Mouse (Mus musculus): ENCODE measurements around the gene Cdc42bpg. TPM values are rescaled to one million over a fixed set of nuclear protein-coding genes. Genes with fewer than 3 reads are reported as not detected.

Cdc42bpg gene
- polyA plus RNA-seq, 1 experiment from 2014 or later = 1.1 TPM

DNA sequence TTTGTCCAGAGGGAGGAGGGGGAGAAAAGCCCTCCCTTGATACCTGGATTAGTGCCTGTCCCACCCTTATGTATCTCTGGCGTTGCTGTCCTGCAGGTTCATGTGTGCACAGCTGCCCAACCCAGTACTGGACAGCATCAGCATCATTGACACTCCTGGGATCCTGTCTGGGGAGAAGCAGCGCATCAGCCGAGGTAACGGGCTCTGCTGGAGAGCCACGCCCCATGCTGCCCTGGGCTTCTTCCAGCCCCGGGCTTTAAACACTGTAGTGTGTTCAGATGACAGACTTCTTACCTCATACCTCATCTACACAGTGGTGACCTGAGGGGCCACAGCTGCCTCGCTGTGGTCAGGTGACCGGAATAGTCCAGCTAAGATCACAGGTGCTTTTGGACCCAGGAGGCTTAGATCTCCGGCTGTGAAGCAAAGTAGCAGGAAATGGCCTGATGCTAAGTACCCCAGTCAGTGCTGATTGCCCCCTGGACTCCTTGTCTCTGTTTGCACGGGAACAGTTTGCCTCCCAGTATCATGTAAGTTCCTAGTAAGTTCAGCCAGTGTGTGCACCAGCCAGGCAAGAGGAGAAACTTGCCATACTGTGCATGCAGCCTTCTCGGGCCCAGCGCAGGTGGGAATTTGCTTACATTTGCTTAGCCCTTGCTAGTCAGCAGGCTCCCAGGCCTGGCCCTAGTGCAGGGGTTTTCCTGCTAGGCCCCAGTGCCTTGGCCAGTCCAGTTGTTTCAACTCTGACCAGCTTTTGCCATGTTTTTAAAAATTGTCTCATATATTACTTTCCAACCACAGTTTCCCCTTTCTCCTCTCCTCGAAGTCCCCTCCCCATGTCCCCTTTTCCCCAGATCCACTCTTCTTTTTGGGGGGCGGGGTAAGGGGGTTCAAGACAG, 24.9 kb upstream of the Cdc42bpg start:
- Histone ChIP-seq H3K36me3 (ENCODE audit: control insufficient read depth, insufficient read depth, low read length) (peaks cover 21% of the 10 kb centered on the region), H3K27me3 (ENCODE audit: control insufficient read depth, insufficient read depth, low read depth, low read length) (no peaks in the 10 kb centered on the region), H3K27ac (ENCODE audit: low read length) (no peak overlapping the region), H3K9ac (ENCODE audit: low read length) (no peak overlapping the region), H3K9me3 (ENCODE audit: control insufficient read depth, low read length) (no peaks in the 10 kb centered on the region), H3K4me1 (replicated peaks; ENCODE audit: control insufficient read depth, insufficient read depth, low read length) (peaks cover 33% of the 10 kb centered on the region), H3K4me2 (ENCODE audit: low read depth, low read length) (no peak overlapping the region), H3K4me3 (ENCODE audit: low read length) (no peak overlapping the region)
- WGBS = 72% methylated on average over 14 of the region's 14 CpGs
- ATAC-seq (ENCODE audit: low read depth) = no peak

DNA sequence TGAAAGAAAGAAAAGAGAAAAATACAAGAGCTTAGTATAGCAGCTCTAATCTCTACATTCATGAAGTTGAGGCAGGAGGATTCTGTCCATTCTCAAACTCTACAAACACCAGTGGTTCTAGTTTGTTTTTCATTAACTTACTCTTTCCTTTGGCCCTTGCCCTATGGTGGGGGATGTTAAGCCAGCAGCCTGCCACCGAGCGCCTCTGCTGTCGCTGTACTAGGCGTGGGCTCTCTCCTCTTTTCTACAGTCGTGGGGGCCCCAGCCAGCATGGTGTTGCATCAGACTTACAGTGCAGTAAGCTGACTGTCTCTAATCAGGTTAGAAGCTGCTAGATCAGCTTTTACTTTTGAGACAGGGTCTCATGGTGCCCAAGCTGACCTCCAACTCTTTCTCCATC, 23.3 kb upstream of the Cdc42bpg start:
- WGBS = 71% methylated on average over 5 of the region's 5 CpGs
- Histone ChIP-seq H3K4me3 (ENCODE audit: low read length) (no peak overlapping the region), H3K36me3 (ENCODE audit: control insufficient read depth, insufficient read depth, low read length) (peaks cover 21% of the 10 kb centered on the region), H3K27me3 (ENCODE audit: control insufficient read depth, insufficient read depth, low read depth, low read length) (no peaks in the 10 kb centered on the region), H3K4me2 (ENCODE audit: low read depth, low read length) (no peak overlapping the region), H3K27ac (ENCODE audit: low read length) (no peak overlapping the region), H3K9me3 (ENCODE audit: control insufficient read depth, low read length) (no peaks in the 10 kb centered on the region), H3K9ac (ENCODE audit: low read length) (peak overlapping the region; percentile 4; the same call in 1 of the 2 replicates), H3K4me1 (replicated peaks; ENCODE audit: control insufficient read depth, insufficient read depth, low read length) (peaks cover 37% of the 10 kb centered on the region)
- ATAC-seq (ENCODE audit: low read depth) = no peak

DNA sequence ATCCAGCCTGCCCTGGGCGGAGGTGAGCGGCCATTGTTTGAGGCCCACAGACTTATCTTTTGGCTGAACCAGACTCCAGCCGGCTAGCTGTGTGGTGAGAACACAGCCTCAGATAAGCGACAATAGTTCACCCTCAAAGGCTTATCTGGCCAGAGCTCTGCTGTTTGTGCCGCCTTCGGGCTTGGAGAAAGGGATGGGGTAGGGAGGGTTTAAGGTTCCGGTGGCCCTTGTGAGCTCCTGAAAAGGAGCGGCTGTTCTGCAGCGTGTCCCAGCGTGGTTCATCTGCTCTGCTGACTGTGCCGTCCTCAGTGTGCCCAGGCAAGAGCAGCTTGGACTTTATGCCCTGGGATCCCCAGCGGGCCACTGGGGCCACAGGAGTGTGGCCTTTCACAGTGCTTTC, 21.8 kb upstream of the Cdc42bpg start:
- H3K27ac ChIP-seq (ENCODE audit: low read length) = no peak overlapping the region
- peaks cover 24% of the 10 kb centered on the region for H3K4me1 ChIP-seq (replicated peaks; ENCODE audit: control insufficient read depth, insufficient read depth, low read length)
- peaks cover 21% of the 10 kb centered on the region for H3K36me3 ChIP-seq (ENCODE audit: control insufficient read depth, insufficient read depth, low read length)
- no peak overlapping the region for H3K4me2 ChIP-seq (ENCODE audit: low read depth, low read length)
- H3K27me3 ChIP-seq (ENCODE audit: control insufficient read depth, insufficient read depth, low read depth, low read length) = no peaks in the 10 kb centered on the region
- no peak for ATAC-seq (ENCODE audit: low read depth)
- no peak overlapping the region for H3K9ac ChIP-seq (ENCODE audit: low read length)
- no peaks in the 10 kb centered on the region for H3K9me3 ChIP-seq (ENCODE audit: control insufficient read depth, low read length)
- H3K4me3 ChIP-seq (ENCODE audit: low read length) = no peak overlapping the region
- 72% methylated on average over 12 of the region's 12 CpGs for WGBS

DNA sequence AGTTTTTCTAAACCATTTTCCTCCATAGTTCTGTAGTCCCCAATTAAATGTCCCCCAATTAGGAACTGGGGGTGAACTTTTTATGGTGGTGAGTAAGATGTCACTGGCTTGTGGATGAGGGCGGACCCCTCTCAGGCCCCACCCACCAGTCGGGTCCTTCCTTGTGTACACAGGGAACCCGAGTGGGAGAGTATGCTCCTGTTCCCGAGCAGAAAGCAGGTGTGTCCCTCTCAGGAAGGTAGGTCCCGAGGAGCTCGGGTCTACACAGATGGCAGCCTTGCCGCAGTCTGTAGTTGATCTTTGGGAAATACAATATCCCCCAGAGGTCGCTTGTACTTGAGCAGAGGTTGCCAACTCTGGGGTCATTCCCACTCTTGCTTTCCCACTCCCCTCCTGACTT, 21.0 kb upstream of the Cdc42bpg start:
- Histone ChIP-seq H3K9ac (ENCODE audit: low read length) (no peak overlapping the region), H3K4me3 (ENCODE audit: low read length) (no peak overlapping the region), H3K27ac (ENCODE audit: low read length) (peak overlapping the region; percentile 64), H3K27me3 (ENCODE audit: control insufficient read depth, insufficient read depth, low read depth, low read length) (no peaks in the 10 kb centered on the region), H3K36me3 (ENCODE audit: control insufficient read depth, insufficient read depth, low read length) (peaks cover 18% of the 10 kb centered on the region), H3K4me1 (replicated peaks; ENCODE audit: control insufficient read depth, insufficient read depth, low read length) (peaks cover 17% of the 10 kb centered on the region), H3K9me3 (ENCODE audit: control insufficient read depth, low read length) (no peaks in the 10 kb centered on the region), H3K4me2 (ENCODE audit: low read depth, low read length) (no peak overlapping the region)
- 51% methylated on average over 8 of the region's 8 CpGs for WGBS
- ATAC-seq (ENCODE audit: low read depth) = no peak

DNA sequence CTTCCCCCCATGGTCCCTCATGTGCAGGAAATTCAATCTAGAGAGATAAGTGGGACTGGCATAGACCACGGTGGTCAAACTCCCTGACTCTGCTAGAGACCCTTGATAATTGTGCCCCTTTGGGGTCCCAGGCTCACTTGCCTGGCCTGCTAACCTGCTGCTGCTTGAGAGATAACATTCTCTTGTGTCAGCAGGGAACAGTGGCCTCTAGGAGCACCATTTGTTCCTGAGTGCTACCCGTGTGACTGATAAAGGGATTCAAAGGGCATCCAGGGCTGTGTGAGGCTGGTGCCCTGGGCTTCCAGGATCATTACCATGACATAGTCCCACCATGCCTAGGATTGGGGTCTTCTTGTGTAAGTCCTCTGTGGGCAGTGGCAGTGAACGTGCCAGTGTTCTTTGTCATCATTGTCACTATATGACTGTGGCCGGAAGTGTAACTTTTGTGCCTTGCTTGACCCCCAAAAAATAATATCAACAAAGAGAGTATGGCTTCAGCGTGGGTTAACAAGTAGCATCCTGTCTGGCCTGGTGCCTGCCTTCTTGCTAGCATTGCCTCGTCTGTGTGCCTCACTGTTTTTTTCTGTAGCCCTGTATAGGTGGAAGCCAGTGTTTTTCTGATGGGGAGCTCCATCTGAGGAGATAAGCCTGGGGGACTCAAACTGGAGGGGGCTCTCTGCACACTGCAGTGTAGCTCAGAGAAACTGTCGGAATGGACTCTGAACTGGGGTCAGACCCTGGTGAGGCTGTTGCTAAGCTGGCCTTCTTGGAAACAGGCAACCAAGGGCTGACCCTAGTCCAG, 20.4 kb upstream of the Cdc42bpg start:
- WGBS = 42% methylated on average over 7 of the region's 7 CpGs
- Histone ChIP-seq H3K36me3 (ENCODE audit: control insufficient read depth, insufficient read depth, low read length) (peaks cover 18% of the 10 kb centered on the region), H3K4me2 (ENCODE audit: low read depth, low read length) (peak overlapping the region; percentile 17; the same call in 1 of the 2 replicates), H3K9ac (ENCODE audit: low read length) (no peak overlapping the region), H3K9me3 (ENCODE audit: control insufficient read depth, low read length) (no peaks in the 10 kb centered on the region), H3K4me1 (replicated peaks; ENCODE audit: control insufficient read depth, insufficient read depth, low read length) (peaks cover 17% of the 10 kb centered on the region), H3K27me3 (ENCODE audit: control insufficient read depth, insufficient read depth, low read depth, low read length) (no peaks in the 10 kb centered on the region), H3K27ac (ENCODE audit: low read length) (peak overlapping the region; percentile 72), H3K4me3 (ENCODE audit: low read length) (no peak overlapping the region)
- ATAC-seq (ENCODE audit: low read depth) = peak; percentile 60

DNA sequence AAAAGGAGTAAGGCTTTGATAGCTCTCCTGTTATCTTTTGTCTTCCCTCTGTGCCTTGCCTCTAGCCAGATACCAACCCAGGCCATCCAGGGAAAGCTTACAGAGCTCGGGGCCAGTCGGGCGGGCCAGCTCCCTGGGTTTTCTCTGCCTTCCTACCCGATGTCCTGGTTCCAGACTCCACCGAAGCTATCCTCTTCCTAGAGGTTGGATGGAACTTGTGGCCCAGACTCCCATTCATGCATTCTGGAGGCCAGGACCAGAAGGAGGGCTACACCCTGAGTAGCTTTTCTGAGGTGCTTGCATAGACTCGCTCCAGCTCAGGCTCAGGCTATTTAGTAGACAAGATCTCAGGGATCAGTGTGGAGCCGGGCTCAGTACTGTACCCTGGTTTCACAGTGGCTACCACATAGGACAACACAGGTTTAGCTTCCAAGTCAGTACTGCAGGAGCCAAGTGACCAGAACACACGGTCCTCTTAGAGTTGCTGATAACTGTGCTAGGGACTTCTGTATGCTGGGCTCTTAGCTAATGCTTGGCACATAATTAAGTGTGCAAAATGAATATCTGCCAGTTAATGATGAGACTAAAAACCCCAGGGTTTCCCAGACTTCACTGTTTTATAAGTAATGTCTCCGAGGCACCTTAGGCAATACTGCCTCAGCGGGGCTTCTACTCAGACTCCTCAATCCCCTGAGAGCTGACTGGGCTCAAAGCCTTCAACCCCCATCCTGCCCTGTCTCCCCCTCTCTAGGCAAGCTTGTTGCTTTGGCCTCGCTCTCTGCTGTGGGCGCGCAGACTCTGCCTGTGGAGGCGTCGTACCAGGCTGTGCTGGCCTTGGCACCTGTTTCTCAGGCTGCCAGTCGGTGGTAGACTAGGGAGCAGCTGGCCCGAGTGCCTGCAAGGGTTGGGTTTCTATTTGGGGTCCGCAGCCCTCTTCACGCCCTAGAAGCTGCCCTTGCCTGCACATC, 19.5 kb upstream of the Cdc42bpg start:
- peaks cover 17% of the 10 kb centered on the region for H3K4me1 ChIP-seq (replicated peaks; ENCODE audit: control insufficient read depth, insufficient read depth, low read length)
- ATAC-seq (ENCODE audit: low read depth) = no peak
- no peaks in the 10 kb centered on the region for H3K9me3 ChIP-seq (ENCODE audit: control insufficient read depth, low read length)
- WGBS = 83% methylated on average over 19 of the region's 19 CpGs
- peak overlapping the region; percentile 72 for H3K27ac ChIP-seq (ENCODE audit: low read length)
- no peak overlapping the region for H3K4me3 ChIP-seq (ENCODE audit: low read length)
- peaks cover 10% of the 10 kb centered on the region for H3K36me3 ChIP-seq (ENCODE audit: control insufficient read depth, insufficient read depth, low read length)
- H3K9ac ChIP-seq (ENCODE audit: low read length) = no peak overlapping the region
- H3K4me2 ChIP-seq (ENCODE audit: low read depth, low read length) = no peak overlapping the region
- H3K27me3 ChIP-seq (ENCODE audit: control insufficient read depth, insufficient read depth, low read depth, low read length) = no peaks in the 10 kb centered on the region

DNA sequence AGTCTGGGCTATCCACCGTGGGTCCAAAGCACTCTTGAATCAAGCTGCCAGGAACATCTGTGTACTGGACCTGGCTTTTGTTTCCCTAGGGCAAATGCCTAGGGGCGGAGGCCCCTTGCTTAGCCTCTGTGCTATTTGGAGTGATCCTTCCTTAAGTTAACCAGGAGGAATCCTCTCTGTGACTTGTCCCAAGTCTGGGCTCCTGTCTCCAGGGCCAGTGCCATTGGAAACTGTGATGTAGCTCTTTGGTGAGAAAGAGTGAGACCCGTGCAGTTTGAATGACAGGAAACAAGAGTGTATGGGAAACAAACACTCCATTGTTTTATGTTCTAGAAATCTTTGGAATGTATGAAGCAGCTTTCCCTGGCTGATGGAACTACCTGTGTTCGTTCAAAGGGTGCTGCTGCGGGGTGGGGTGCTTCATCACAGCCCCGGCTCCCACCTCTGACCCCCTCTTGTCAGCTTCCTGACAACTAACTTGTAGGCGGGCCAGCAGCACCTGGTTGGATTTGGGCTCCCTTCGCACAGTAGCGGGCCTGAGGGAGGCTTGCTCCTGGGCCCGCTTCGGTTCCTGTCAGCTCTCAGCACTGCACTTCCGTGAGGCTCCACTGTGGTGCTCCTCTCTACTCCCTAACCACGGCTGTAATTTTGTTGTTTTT, 17.9 kb upstream of the Cdc42bpg start:
- ATAC-seq (ENCODE audit: low read depth) = peak; percentile 58
- H3K4me1 ChIP-seq (replicated peaks; ENCODE audit: control insufficient read depth, insufficient read depth, low read length) = peaks cover 17% of the 10 kb centered on the region
- no peak overlapping the region for H3K4me2 ChIP-seq (ENCODE audit: low read depth, low read length)
- 47% methylated on average over 13 of the region's 13 CpGs for WGBS
- H3K27me3 ChIP-seq (ENCODE audit: control insufficient read depth, insufficient read depth, low read depth, low read length) = no peaks in the 10 kb centered on the region
- no peaks in the 10 kb centered on the region for H3K9me3 ChIP-seq (ENCODE audit: control insufficient read depth, low read length)
- H3K9ac ChIP-seq (ENCODE audit: low read length) = peak overlapping the region; percentile 21; the same call in 1 of the 2 replicates
- H3K36me3 ChIP-seq (ENCODE audit: control insufficient read depth, insufficient read depth, low read length) = no peaks in the 10 kb centered on the region
- peak overlapping the region; percentile 78 for H3K27ac ChIP-seq (ENCODE audit: low read length)
- H3K4me3 ChIP-seq (ENCODE audit: low read length) = no peak overlapping the region

DNA sequence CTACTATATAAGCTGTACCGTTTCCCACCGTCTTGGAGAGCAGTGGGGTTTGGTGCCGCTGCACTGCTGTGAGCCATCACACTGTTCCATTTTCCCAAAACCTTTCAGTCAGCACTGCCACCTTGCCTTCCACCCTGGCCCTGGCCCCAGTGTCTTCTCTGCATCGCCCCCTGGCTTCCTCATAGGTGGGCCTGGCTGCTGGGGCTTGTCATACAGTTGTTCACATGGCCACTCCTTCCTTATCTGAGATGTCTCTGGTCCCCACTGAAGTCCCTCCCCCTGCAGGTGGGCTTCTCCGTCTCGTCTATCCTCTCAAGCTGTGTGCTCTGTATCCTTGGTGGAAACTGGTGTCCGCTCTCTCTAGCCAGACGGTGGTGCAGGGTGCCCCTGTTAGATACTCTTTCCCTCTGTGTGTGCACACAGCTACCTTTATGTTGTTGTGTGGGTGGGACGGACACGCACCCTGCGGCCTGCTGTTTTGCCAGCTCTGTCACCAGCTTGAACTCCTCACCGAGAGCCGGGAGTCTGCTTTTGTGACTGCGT, 16.5 kb upstream of the Cdc42bpg start:
- no peak overlapping the region for H3K9ac ChIP-seq (ENCODE audit: low read length)
- H3K27me3 ChIP-seq (ENCODE audit: control insufficient read depth, insufficient read depth, low read depth, low read length) = no peaks in the 10 kb centered on the region
- H3K4me3 ChIP-seq (ENCODE audit: low read length) = no peak overlapping the region
- 87% methylated on average over 14 of the region's 14 CpGs for WGBS
- no peaks in the 10 kb centered on the region for H3K9me3 ChIP-seq (ENCODE audit: control insufficient read depth, low read length)
- H3K27ac ChIP-seq (ENCODE audit: low read length) = no peak overlapping the region
- ATAC-seq (ENCODE audit: low read depth) = no peak
- peaks cover 4% of the 10 kb centered on the region for H3K36me3 ChIP-seq (ENCODE audit: control insufficient read depth, insufficient read depth, low read length)
- H3K4me1 ChIP-seq (replicated peaks; ENCODE audit: control insufficient read depth, insufficient read depth, low read length) = peaks cover 15% of the 10 kb centered on the region
- H3K4me2 ChIP-seq (ENCODE audit: low read depth, low read length) = no peak overlapping the region

All from lung, embryonic 16.5 days (tissue).